Mouse (Mus musculus): Measurements from ENCODE around the gene Rflnb.
"Not testable (repeated sequence)": the region's sequence is repeated elsewhere in the genome, so short reads cannot be mapped to it uniquely, and the experiment has no call there.

Rflnb gene

DNA sequence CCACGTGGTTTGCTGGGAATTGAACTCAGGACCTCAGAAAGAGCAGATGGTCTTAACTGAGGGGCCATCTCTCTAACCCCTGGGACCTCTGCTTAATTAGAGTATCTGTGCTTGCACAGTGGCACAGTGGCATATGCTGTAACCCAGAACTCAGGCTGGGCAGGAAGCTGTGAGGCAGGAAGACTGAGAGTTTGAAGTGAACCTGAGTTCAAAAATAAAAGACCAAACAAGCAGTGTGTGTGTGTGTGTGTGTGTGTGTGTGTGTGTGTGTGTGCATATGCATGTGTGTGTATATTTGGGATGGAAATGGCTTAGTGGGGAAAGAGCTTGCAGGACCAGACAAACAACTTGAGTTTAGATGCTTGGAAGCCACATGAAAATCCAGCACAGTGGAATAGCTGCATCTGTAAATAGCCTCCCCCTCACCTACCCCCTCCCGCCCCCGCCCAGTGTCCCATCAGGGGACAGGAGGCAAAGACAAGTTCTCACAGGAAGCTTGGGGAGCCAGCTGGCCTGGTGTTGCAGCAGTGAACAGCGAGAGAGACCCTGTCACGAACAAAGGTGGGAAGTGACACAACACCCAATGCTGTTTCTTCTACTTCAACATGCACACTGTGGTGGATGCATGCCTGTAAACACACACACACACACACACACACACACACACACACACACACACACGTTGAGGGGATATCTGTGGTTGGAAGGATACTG, 10.2 kb upstream of the Rflnb start:
- peak; percentile 13 to 40 for DNase-seq (ENCODE audit: low spot score in 2 of 2)

DNA sequence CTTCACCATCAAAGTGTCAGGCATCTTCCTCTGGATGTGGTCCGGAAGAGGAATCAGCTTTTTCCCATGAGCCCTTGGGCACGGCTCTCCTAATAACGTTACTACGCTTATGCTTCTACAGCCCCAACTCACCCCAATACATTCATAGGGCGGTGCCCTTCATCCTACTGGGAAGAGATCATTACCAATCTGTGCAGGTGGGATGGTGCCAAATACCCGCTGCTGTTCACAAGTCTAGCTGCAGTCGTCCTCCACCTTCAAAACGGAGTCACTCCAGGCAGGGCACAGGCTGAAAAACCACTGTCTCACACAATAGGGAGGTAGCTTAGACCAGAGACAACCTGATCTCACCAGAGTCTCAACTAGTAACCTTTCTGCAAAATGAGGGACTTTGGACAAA, 7.6 kb upstream of the Rflnb start:
- DNase-seq (ENCODE audit: low spot score in 2 of 2), result no peak

DNA sequence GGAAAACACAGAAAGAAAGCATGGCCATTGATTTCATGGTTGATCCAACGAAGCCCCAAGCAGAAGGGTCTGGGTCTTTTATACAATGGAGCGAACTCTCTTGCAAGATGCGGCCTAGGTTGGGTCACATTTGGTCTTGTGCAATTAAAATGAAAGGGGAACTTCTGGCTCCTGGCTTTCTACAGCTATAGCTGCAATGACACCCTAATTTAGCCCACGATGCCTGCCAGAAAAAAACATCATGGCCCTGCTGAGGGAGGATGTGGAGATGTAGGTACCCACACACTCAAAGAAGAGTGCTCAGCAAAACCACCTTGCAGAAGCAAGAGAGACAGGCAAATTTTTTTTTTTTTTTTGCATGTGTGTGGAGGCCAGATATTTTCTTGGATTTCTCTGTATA, 6.3 kb upstream of the Rflnb start:
- no peak for DNase-seq (ENCODE audit: low spot score in 2 of 2)

DNA sequence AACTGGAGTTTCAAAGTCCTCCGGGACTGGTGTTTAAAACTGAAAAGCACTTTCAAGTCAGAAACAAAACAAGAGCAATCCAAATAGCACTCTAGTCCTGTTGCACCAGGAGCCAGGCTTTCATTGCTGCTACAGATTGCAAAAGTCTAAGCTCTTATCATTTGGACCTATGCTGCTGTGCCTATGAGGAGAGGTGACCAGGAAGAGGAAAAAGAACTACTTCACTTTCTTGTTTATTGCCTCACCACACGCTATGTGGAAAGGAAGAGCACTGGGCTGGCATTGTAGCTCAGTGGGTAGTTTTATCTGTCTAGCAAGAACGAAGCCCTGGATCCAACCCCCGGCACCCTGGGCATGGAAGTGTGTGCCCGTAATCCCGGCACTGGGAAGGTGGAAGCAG, 5.8 kb upstream of the Rflnb start:
- DNase-seq (ENCODE audit: low spot score in 2 of 2), result no peak

DNA sequence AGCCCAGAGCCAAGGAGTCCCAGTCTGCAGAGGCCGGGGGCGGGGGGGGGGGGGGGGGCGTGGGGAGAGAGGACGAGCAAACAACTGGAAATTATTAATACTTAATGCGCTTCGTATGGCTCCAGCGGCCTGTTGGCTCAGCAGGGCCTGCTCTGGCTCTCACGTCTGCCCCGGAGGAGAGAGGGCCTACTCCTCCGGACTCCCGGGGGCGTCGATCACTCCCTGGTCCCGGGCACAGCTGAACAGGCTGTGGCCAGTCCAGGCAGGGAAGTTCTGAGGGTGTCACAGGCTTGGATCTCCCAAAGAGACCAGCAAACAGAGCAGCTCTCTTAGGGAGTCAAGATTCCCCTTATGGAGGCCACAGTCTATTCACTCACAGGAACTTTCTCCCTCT, 487 bp upstream of the Rflnb start:
- DNase-seq (ENCODE audit: low spot score in 2 of 2), result peak in 1 of 2 experiments; percentile 14

DNA sequence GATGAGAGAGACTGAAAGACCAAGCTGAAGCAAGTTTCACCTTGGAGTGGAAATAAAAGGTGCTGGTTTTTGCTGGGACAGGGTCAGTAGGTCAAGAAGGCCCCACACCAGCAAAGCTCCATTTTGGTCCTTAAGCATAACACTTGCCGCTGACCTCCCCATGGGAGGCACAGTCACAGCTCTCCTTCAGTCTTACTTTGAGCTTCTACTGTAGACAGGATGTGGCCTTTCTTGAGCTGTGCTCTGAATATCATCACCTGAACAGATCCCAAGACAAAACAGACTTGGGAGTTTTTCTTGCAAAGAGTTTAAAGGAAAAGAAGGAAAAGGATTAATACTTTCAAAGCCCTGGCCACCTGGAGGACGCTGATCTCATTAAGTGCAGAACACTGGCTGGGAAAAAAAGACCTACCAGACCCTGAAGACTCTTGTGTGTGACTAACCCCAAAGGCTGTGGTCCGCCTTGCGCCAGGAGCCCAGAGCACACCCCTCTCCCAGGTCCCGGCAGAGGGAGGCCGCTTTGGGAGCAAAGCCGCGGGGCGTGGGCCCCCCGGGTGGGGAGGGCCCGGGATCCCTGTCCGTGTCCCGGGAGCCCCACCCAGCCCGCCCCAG, 949 bp downstream of the Rflnb start:
- no peak for DNase-seq (ENCODE audit: low spot score in 2 of 2)

DNA sequence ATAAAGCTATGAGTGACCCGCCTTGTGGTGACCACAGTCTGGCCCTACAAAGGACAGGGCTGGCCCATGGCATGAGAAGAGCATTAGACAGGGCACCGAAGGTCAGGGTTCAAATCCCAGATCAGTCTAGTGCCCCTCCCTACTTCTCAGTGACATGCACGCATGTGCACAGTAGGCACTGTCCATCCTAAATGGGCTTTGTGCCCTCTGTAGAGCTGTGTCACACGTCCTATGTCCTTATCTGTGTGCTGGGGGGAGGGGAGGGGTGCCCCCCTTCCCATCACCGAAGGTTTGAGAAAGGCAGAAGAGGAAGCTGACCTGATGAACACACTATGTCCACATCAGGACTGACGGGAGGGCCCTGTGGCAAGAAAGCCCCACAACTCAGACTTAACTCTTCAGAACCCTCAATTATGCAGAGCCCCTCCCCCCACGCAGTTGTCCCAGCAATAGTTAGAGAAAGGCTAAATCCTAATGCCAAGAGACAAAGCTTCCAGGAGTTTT, 2.5 kb downstream of the Rflnb start:
- DNase-seq (ENCODE audit: low spot score in 2 of 2), result no peak

DNA sequence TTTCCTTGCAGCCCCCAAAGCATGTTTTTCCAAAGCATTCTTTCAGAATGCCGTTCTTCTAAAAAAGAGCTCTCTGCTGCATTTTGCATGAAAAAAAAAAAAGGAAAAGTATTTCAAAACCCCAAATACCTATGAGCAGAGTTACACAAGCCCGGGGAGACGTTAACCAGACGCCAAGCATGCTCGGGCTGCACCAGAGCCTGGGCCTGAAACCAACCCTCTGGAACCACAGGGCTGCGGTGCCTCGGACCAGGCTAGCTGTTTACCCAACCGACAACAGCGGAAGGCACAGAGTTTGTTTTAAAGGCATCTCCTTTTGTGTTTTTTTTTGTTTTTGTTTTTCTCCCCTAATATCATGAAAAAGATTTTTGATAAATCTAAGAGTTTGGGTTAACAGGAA, 6.7 kb downstream of the Rflnb start:
- DNase-seq (ENCODE audit: low spot score in 2 of 2), result no peak

DNA sequence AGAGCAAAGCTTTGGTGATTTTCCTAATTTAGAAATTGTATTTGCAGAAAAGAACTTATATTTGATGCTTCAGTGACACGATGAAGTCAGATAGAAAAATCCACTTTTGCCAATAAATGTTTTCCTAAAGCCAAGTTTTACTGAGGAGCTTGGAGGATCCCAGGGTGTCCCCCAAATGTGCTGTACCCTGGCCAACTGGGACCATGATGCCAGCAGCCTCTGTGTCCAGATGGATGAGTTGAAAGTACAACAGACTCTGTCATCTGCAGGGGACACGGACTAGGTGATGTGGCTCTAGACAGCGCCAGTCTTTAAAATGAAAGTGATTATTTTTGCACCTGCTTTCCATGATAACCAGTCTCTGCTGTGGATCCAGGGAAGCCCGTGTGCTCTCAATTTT, 7.7 kb downstream of the Rflnb start:
- no peak for DNase-seq (ENCODE audit: low spot score in 2 of 2)

DNA sequence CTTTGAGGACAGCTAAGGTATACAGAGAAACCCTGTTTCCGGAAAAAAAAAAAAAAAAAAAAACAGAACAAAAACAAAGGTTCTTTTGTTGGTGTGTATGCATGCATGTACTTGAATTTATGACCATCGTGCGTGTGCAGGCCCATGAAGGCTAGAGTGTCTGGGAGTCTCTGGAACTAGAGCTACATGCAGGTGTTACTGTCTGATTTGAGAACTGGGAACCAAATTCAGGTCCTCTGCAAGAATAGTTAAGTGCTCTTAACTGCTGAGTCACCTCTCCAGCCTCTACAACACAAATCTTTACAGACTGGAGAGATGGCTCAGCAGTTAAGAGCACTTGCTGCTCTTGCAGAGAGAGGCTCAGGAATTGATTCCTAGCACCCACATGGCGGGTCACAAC, 11.8 kb downstream of the Rflnb start:
- DNase-seq (ENCODE audit: low spot score in 2 of 2), result no peak

DNA sequence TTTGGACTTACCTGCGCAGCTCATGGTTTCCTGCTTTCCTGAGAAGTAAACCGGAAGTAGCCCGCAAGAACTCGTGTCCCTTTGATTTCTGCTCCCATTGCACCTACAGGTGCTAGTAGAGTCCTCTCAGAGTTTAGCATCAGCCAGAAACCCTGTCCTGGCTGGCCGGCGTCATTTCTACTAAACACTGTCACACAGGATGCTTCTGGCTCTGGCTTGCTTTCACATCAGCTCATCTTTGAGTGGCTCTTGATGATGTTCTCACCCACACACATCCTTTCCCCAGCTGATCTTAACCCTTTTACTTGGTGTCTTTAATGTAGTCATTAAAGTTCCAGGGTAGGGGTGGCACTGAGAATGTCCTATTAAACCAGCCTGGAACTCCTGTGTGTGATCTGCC, 12.3 kb downstream of the Rflnb start:
- no peak for DNase-seq (ENCODE audit: low spot score in 2 of 2)

DNA sequence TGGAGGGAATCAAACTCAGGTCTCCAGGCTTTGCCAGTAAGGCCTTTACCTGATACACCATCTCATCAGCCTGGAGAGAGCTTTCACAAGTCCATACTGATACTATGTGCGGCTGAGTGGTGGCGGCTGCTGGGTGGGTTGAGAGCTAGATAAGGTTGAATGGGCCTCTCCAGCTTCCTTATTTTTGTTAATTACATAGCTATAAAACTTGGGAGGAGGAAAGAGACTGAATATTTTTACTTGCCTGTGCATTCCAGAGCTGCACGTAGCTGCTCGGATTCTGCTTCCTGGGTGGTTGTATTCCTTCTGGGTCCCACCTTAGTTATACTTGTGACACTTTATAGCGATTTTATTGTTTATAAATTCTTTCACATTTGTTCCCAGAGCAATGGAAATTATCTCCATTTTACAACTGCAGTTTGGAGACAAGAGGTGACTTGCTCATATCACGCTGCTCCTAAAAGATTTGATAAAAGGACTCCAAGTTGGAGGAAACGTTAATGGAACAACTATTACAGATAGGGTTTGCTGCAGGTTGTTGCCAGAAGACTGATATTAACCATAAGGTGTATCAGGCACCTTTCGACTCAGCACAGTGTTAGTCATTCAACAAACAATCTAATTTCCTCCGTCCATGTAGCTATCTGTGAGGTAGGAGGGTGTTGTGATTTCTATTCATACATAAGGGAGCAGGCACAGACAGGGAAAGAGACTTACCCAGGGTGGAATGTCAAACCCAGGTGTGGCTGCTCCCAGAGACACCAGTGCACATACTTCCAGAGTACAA, 16.6 kb downstream of the Rflnb start:
- no peak for DNase-seq (ENCODE audit: low spot score in 2 of 2)

DNA sequence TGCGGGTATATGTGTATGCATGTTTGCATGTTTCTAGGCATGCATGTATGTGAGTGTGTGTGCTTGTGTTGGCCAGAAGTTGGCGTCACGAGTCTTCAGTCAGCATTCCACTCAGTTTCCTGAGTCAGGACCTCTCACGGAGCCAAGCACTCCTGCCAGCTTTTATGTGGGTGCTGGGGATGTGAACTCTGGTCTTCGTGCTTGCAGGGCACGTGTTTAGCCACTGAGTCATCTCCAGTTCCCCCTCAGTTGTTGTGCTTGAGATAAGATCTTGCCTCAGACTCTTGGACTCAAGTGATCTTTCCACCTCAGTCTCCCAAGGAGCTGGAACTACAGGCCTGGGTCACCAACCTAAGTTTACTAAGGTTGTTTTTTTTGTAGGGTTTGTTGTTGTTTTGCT, 18.5 kb downstream of the Rflnb start:
- no peak for DNase-seq (ENCODE audit: low spot score in 2 of 2)

DNA sequence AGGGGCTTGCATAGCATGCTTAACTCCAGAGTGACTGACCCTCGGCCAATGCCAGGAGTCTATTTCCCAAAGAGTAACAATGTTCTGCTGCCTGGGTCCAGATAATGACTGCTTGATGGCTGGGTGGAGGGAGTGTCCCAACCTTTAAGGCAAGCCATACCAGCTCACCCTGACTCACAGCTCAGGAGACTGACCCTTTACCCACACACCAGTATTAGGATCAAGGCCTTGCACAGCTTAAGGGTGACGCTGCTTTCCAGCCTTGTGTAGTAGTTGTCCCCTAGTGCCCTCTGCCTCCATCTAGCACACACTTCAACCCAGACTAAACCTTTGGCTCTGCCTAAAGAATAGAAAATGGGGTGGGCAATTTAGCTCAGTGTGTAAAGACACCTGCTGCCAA, 19.4 kb downstream of the Rflnb start:
- DNase-seq (ENCODE audit: low spot score in 2 of 2), result no peak

DNA sequence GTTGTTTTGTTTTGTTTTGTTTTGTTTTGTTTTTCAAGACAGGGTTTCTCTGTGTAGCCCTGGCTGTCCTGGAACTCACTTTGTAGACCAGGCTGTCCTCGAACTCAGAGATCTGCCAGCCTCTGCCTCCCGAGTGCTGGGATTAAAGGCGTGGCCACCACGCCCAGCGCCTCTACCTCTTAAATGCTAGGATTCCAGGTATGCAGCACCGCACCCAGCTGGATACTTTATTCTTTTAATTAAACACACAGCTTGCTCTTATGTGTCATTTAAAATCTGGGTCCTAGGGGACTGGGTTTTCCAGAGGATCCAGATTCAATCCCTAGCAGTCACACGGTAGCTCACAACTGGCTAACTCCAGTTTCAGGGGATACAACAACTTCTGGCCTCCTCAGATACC, 23.3 kb downstream of the Rflnb start:
- DNase-seq (ENCODE audit: low spot score in 2 of 2), result not testable (repeated sequence)

DNA sequence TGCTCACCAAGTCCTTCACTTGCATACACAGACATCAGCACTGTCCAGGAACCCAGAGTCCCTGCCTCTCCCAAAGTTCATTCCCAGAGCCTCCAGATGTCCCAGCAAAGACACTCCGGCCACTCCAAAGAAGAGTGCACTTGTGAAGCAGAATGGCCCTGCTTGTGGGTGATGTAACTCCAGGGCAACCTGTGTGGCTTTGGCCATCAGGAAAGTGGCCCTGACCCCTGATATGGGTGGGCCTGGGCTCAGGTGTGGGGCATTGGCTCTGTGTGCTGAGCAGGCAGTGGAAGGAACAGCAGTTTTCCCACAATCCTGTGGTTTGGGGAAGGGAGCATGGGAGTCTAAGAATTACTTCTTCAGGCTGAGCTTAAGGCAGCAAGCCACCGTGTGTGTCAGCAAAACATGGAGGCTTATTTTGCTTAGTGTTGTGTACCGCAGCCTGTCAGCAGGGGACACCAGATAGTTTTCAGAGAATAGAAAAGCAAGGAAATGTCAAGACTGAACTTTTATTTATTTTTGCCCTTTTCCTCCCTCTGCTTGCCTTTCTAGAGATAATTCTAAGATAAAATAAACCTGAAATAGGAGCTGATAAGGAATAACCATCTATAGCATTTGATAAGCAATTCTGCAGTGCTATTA, 26.2 kb downstream of the Rflnb start:
- no peak for DNase-seq (ENCODE audit: low spot score in 2 of 2)

DNA sequence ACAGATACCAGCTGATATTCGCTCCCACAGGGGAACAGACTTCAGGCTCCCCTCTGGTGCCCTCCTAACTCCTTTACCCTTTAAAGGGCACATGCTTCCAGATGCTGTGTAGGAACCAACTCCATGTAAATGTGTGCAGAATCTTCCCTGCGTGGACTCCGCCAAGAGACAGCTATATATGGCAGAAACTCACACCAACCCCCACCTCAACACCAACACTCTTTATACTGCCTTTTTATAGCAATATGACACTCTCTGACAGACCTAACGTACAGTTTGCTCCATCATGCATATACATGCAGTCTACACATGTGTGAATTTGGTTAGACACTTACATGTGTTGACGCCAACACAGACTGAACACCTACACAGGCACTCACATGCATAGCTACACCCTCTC, 26.9 kb downstream of the Rflnb start:
- DNase-seq (ENCODE audit: low spot score in 2 of 2), result no peak

DNA sequence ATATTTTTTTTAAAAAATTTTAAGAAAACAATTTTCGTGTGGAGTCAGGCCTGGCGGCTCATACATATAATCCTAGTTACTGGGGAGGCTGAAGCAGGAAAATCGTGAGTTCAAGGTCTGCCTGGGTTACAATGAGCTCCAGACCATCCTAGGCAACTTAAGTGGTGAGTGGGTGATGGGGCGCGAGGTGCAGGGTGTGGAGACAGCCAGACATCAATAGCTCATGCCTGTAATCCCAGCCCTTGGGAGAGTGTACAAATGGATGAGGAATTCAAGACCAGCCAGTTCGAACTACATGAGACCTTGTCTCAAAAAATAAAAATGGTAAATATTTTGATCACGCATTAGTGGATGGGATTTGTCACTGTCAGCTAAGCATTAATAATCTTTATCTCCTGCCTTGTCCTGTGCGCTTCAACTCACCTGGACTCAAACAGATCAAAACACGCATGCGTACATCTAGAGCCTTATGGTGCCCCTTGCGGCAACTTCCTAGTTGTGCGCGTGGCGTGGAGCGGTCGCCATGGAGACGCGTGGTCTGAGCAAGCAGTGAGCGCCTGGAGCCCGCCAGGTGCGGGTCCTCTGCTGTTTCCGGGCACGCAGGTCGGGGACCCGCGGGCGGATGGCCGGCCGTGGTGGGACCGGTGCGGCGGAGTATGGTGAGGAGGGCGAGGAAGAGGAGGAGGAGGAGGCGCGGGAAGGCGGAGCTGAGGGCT, 28.0 kb downstream of the Rflnb start, which contains the start of gene 1700016K19Rik:
TSS of gene 1700016K19Rik (plus strand) at position 473 of the 716 bp plus-strand sequence.
- DNase-seq (ENCODE audit: low spot score in 2 of 2), result peak; percentile 49 to 61

DNA sequence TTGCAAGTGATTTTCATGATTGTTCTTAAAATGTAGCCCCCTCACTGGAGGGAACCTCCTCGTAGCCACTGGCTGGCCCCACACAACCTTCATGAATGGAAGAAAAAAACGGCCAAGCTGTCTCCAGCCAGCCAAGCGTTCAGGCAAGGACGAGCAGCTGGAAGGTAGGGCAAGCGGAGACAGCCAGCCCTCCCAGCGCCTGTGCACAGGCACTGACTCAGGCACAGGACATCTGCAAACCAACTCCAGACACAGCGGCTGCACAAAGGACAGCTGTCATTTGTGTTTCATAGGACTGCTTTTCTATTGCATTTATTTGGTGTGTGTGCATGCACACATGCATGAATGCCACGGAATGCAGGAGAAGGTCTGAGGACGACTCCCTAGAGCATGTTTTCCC, 33.2 kb downstream of the Rflnb start:
- DNase-seq (ENCODE audit: low spot score in 2 of 2), result no peak

DNA sequence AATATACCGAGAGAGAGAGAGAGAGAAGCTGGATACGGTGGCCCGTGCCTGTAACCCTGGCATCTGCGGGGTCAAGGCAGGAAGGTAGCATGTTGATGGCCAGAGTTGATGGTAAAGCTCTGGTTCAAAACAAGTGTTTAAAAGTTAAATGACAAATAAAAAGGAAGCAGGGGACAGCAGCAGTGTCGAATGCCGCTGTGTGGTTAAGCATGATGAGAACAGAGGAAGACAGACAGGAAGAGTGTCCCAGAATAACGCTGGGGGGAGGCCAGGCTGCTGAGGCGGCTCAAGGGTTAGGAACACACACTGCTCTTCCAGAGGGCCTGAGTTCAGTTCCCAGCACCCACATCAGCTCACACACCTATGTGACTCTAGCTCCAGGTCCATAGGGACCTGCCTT, 35.1 kb downstream of the Rflnb start:
- no peak for DNase-seq (ENCODE audit: low spot score in 2 of 2)

DNA sequence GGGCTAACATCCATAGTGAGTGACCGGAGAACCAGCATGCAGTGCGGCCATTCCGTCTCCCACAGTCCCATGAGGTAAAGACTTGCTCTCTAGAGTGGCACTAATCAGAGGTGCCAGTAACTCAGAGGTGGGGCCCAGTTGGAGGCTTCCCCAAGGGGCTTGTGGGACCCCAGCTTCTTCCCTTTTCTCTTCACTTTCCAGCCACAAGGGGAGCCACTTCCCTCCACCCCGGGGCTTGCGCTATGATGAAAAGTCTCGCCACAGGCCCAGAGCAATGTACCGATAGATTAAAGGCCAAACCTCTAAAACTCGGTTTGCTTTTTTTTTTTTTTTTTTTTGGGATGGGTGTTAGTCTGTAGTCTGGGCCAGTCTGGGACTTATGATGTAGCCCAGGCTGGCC, 35.7 kb downstream of the Rflnb start:
- no peak for DNase-seq (ENCODE audit: low spot score in 2 of 2)

Measured in heart, adult 9 months (tissue).